Mouse (Mus musculus) cortical plate, adult 2 months (tissue): Measurements from ENCODE around the gene Cpxm2.

ENCODE experiments used
- CTCF ChIP-seq: fragments of 200-500 bp; IDR thresholded peaks from 2 replicates; pipeline ENCODE4 v1.5.1; 2011; ENCODE audit warnings: mild to moderate bottlenecking, control low read depth, low read length; ENCODE audit not compliant: insufficient read depth; ENCODE audit errors: extremely low read depth
- POLR2A ChIP-seq: fragments of 200-500 bp; IDR thresholded peaks from 2 replicates; pipeline ENCODE4 v1.6.1; 2011; ENCODE audit warnings: mild to moderate bottlenecking, low read length, control low read depth; ENCODE audit not compliant: insufficient read depth; ENCODE audit errors: extremely low read depth

DNA sequence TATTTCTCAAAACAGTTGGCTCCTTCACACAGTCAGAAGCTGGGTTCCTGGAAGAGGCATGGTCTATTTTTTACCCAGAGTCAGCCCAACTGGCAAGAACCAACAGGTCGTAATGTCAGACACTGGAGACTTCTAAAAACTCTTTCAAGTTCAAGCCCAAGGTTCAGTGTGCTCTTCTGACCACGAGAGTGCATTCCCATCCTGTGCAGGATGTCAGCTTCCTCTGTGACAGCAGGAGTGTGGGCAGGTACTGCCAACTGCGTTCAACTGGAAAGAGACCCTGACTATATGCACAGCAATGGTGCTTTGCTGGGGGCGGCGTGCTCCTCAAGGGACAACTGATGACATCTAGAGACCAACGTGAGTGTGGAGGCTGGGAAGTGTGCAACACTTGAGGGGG, 65.9 kb downstream of the Cpxm2 start:
- TF ChIP-seq CTCF (no peak), POLR2A (no peak)
